Mouse (Mus musculus) heart, adult 2 months (tissue): Measurements from ENCODE around the gene Pdss2. TPM values are rescaled to one million over a fixed set of nuclear protein-coding genes. Genes with fewer than 3 reads are reported as not detected.

Experiments
- DNase-seq, 2 experiments: peaks; one replicate each; pipeline ENCODE4 v3.0.0; 2021
- H3K27ac ChIP-seq: fragments of 200-600 bp; 2 replicates; pipeline ENCODE4 v1.8.1; 2022
- H3K27me3 ChIP-seq: fragments of 200-500 bp; 2 replicates; pipeline ENCODE4 v1.6.1; 2012; ENCODE audit warnings: mild to moderate bottlenecking, low read length, inconsistent platforms, mixed read lengths; ENCODE audit not compliant: control insufficient read depth, insufficient read depth
- H3K36me3 ChIP-seq: fragments of 200-500 bp; 2 replicates; pipeline ENCODE4 v1.6.1; 2012; ENCODE audit warnings: low read length, inconsistent platforms; ENCODE audit not compliant: control insufficient read depth, insufficient read depth
- H3K4me1 ChIP-seq: fragments of 200-500 bp; 2 replicates; pipeline ENCODE4 v1.6.1; 2011; ENCODE audit warnings: low read length; ENCODE audit not compliant: control insufficient read depth, insufficient read depth
- H3K4me3 ChIP-seq: fragments of 200-600 bp; 2 replicates; pipeline ENCODE4 v1.8.1; 2022
- H3K79me2 ChIP-seq: fragments of 200-500 bp; replicated peaks from 2 replicates; pipeline ENCODE4 v1.6.1; 2012; ENCODE audit warnings: mild to moderate bottlenecking, inconsistent platforms, low read length, moderate library complexity, mixed read lengths; ENCODE audit not compliant: control insufficient read depth, insufficient read depth
- H3K9ac ChIP-seq: fragments of 200-500 bp; 2 replicates; pipeline ENCODE4 v1.6.1; 2012; ENCODE audit warnings: low read depth, mild to moderate bottlenecking, control low read depth, inconsistent platforms, low read length, mixed read lengths
- CTCF ChIP-seq: fragments of 200-600 bp; IDR thresholded peaks from 2 replicates; pipeline ENCODE4 v1.8.1; 2022; ENCODE audit warnings: antibody characterized with exemption, mild to moderate bottlenecking, moderate library complexity
- EP300 ChIP-seq: fragments of 200-500 bp; IDR thresholded peaks from 2 replicates; pipeline ENCODE4 v1.6.1; 2011; ENCODE audit warnings: low read depth, low read length, control low read depth; ENCODE audit not compliant: insufficient read depth
- POLR2A ChIP-seq: fragments of 200-500 bp; IDR thresholded peaks from 2 replicates; pipeline ENCODE4 v1.6.1; 2011; ENCODE audit warnings: mild to moderate bottlenecking, low read depth, low read length, control low read depth; ENCODE audit not compliant: insufficient read depth
- WGBS: fragments of 180-500 bp; shearing (Covaris S2); methylation state at CpG from one replicate; pipeline ENCODE4 v1.1.7; 2018; 5-methylcytosine and 5-hydroxymethylcytosine counted together
- intact Hi-C: fragments of 180-260 bp; cut with DNase I; formaldehyde crosslinking; loops from one replicate; pipeline ENCODE4 v1.15.1; 2025
- polyA plus RNA-seq: library from polyadenylated mRNA; depleted of rRNA; stranded (reverse); fragments of >200 nt; gene quantifications from 2 replicates; pipeline ENCODE4 v1.2.3, GENCODE M21; 2012
- total RNA-seq, 2 experiments: library from RNA; stranded (reverse); gene quantifications; 2 replicates each; pipeline ENCODE4 v1.2.3; 2021

The Pdss2 gene
- total and polyA plus RNA-seq, 3 experiments: 16.6 to 33.7 (median 31.1) TPM

- no peak overlapping the region for H3K9ac ChIP-seq
- 73% methylated on average over 5 of the region's 5 CpGs for WGBS
- H3K4me1 ChIP-seq: no peaks in the 10 kb centered on the region
- TF ChIP-seq CTCF: no peak
- TF ChIP-seq EP300: no peak
- no peak for TF ChIP-seq POLR2A
- intact Hi-C loops: no loop called here
- no peak for DNase-seq
- H3K27ac ChIP-seq: no peak overlapping the region
- H3K79me2 ChIP-seq: no peaks in the 10 kb centered on the region; the same call in none of the 2 replicates
- no peak overlapping the region for H3K4me3 ChIP-seq
- no peaks in the 10 kb centered on the region for H3K36me3 ChIP-seq
- H3K27me3 ChIP-seq: no peaks in the 10 kb centered on the region
These were observed 58.5 kb downstream of the Pdss2 start for GRCm38 (mm10) chr10:43279637-43280288.

- no peak overlapping the region for H3K9ac ChIP-seq
- H3K27me3 ChIP-seq: no peaks in the 10 kb centered on the region
- 76% methylated on average over 1 of the region's 1 CpGs for WGBS
- no peaks in the 10 kb centered on the region for H3K36me3 ChIP-seq
- TF ChIP-seq EP300 (no peak), CTCF (no peak), POLR2A (no peak)
- intact Hi-C loops: no loop called here
- peaks cover 2% of the 10 kb centered on the region; the same call in 1 of the 2 replicates for H3K4me1 ChIP-seq
- no peak for DNase-seq
- no peak overlapping the region for H3K27ac ChIP-seq
- no peaks in the 10 kb centered on the region for H3K79me2 ChIP-seq
- no peak overlapping the region for H3K4me3 ChIP-seq
These were observed 64.3 kb downstream of the Pdss2 start for GRCm38 (mm10) chr10:43285541-43285940.

GRCm38 (mm10) chr10:43290638-43291230, 69.4 kb downstream of the Pdss2 start:
- Histone ChIP-seq H3K27ac (no peak overlapping the region), H3K4me3 (no peak overlapping the region), H3K36me3 (no peaks in the 10 kb centered on the region), H3K4me1 (peaks cover 2% of the 10 kb centered on the region; the same call in 1 of the 2 replicates), H3K79me2 (peaks cover 3% of the 10 kb centered on the region; the same call in 1 of the 2 replicates), H3K27me3 (no peaks in the 10 kb centered on the region), H3K9ac (no peak overlapping the region)
- TF ChIP-seq CTCF (no peak), EP300 (no peak), POLR2A (no peak)
- intact Hi-C loops: no loop called here
- WGBS: 36% methylated on average over 2 of the region's 2 CpGs
- DNase-seq: no peak

- Histone ChIP-seq H3K9ac (no peak overlapping the region), H3K27ac (no peak overlapping the region), H3K36me3 (no peaks in the 10 kb centered on the region), H3K27me3 (no peaks in the 10 kb centered on the region), H3K4me3 (no peak overlapping the region), H3K4me1 (peaks cover 2% of the 10 kb centered on the region; the same call in 1 of the 2 replicates), H3K79me2 (peaks cover 3% of the 10 kb centered on the region; the same call in 1 of the 2 replicates)
- WGBS: 83% methylated on average over 2 of the region's 2 CpGs
- DNase-seq: no peak
- no peak for TF ChIP-seq POLR2A
- intact Hi-C loops: no loop called here
These were observed 70.0 kb downstream of the Pdss2 start for GRCm38 (mm10) chr10:43291333-43291736.

GRCm38 (mm10) chr10:43292454-43292853, 71.2 kb downstream of the Pdss2 start:
- no peak for TF ChIP-seq EP300
- TF ChIP-seq POLR2A: no peak
- TF ChIP-seq CTCF: no peak
- H3K4me3 ChIP-seq: no peak overlapping the region
- H3K4me1 ChIP-seq: peaks cover 2% of the 10 kb centered on the region; the same call in 1 of the 2 replicates
- peaks cover 3% of the 10 kb centered on the region; the same call in 1 of the 2 replicates for H3K79me2 ChIP-seq
- intact Hi-C loops: no loop called here
- no peaks in the 10 kb centered on the region for H3K36me3 ChIP-seq
- H3K27ac ChIP-seq: no peak overlapping the region
- H3K27me3 ChIP-seq: no peaks in the 10 kb centered on the region
- no peak overlapping the region for H3K9ac ChIP-seq
- WGBS: 78% methylated on average over 4 of the region's 4 CpGs
- DNase-seq: no peak

- H3K27ac ChIP-seq: no peak overlapping the region
- intact Hi-C loops: no loop called here
- TF ChIP-seq EP300: no peak
- no peak for TF ChIP-seq POLR2A
- TF ChIP-seq CTCF: no peak
- H3K9ac ChIP-seq: no peak overlapping the region
- H3K4me3 ChIP-seq: no peak overlapping the region
- H3K27me3 ChIP-seq: no peaks in the 10 kb centered on the region
- 83% methylated on average over 4 of the region's 4 CpGs for WGBS
- H3K36me3 ChIP-seq: no peaks in the 10 kb centered on the region
- no peaks in the 10 kb centered on the region for H3K4me1 ChIP-seq
- no peak for DNase-seq
- H3K79me2 ChIP-seq: peaks cover 3% of the 10 kb centered on the region; the same call in 1 of the 2 replicates
These were observed 73.0 kb downstream of the Pdss2 start for GRCm38 (mm10) chr10:43294331-43294730.
